Mouse (Mus musculus): Measurements from ENCODE around the gene Rbfox3. TPM values are rescaled to one million over a fixed set of nuclear protein-coding genes. Genes with fewer than 3 reads are reported as not detected.

Rbfox3 gene
- polyA plus RNA-seq, 1 experiment from 2014 or later: 1.5 TPM

- no peaks in the 10 kb centered on the region for H3K36me3 ChIP-seq
- no peak overlapping the region for H3K4me3 ChIP-seq
- H3K4me2 ChIP-seq: no peak overlapping the region
- ATAC-seq (ENCODE audit: insufficient number of reproducible peaks, insufficient read depth, low FRiP score, low TSS enrichment, low read depth): no peak
- H3K27me3 ChIP-seq: peaks cover 7% of the 10 kb centered on the region
- no peaks in the 10 kb centered on the region for H3K4me1 ChIP-seq
- H3K9ac ChIP-seq: no peak overlapping the region
- H3K9me3 ChIP-seq: no peaks in the 10 kb centered on the region
- H3K27ac ChIP-seq: no peak overlapping the region
- 81% methylated on average over 16 of the region's 16 CpGs for WGBS
Observed at GRCm38 (mm10) chr11:118890992-118891398, 20.4 kb downstream of the Rbfox3 start.

DNA sequence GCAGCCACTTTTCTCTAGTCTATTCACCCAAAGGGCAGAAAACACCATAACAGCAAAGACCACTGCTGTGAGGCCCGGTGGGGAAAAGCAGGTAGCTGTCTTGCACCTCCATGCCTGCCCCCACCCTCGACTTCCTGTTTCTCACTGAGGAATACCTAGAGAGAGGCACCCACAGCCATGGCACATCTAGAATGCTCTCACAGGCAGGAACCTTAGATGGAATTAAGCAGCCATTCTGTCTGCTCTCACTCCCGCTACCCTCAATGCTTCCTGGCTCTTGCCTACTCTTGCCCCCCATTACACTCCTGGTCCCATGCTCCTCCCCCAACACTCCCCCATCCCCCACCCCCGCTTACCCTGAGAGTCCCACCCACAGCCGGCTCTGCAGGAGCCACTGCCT is 20.9 kb downstream of the Rbfox3 start:
- no peak for ATAC-seq (ENCODE audit: insufficient number of reproducible peaks, insufficient read depth, low FRiP score, low TSS enrichment, low read depth)
- no peak overlapping the region for H3K27ac ChIP-seq
- H3K4me3 ChIP-seq: no peak overlapping the region
- no peaks in the 10 kb centered on the region for H3K36me3 ChIP-seq
- H3K4me1 ChIP-seq: no peaks in the 10 kb centered on the region
- peaks cover 7% of the 10 kb centered on the region for H3K27me3 ChIP-seq
- H3K9me3 ChIP-seq: no peaks in the 10 kb centered on the region
- H3K4me2 ChIP-seq: no peak overlapping the region
- no peak overlapping the region for H3K9ac ChIP-seq
- 55% methylated on average over 5 of the region's 5 CpGs for WGBS

DNA sequence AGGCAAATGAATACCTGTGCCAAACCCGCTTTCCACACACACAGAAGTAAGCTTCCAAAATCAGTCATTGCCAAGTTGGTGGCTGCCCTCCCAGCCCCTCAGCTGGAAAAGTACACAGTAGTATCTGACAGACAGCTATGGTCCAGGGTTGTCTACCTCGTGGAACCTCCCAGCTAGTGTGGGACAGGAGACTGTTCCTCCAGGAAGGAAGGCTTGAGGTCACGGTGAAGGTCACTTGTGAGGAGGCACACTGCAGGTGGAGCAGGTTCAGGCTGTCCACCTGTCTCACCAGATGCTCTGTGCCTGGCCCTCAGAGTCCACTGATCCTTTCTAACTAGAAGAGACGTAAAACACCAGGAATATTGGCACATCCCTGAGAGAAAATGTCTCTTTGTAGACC is 21.9 kb downstream of the Rbfox3 start:
- H3K9me3 ChIP-seq: no peaks in the 10 kb centered on the region
- no peaks in the 10 kb centered on the region for H3K36me3 ChIP-seq
- no peak overlapping the region for H3K27ac ChIP-seq
- H3K4me2 ChIP-seq: no peak overlapping the region
- H3K4me1 ChIP-seq: no peaks in the 10 kb centered on the region
- ATAC-seq (ENCODE audit: insufficient number of reproducible peaks, insufficient read depth, low FRiP score, low TSS enrichment, low read depth): no peak
- peaks cover 7% of the 10 kb centered on the region for H3K27me3 ChIP-seq
- WGBS: 73% methylated on average over 4 of the region's 4 CpGs
- no peak overlapping the region for H3K4me3 ChIP-seq
- no peak overlapping the region for H3K9ac ChIP-seq

- H3K4me1 ChIP-seq: no peaks in the 10 kb centered on the region
- H3K4me2 ChIP-seq: no peak overlapping the region
- no peaks in the 10 kb centered on the region for H3K9me3 ChIP-seq
- no peak overlapping the region for H3K9ac ChIP-seq
- no peak overlapping the region for H3K27ac ChIP-seq
- 79% methylated on average over 8 of the region's 8 CpGs for WGBS
- H3K4me3 ChIP-seq: no peak overlapping the region
- no peaks in the 10 kb centered on the region for H3K36me3 ChIP-seq
- peaks cover 7% of the 10 kb centered on the region for H3K27me3 ChIP-seq
- ATAC-seq (ENCODE audit: insufficient number of reproducible peaks, insufficient read depth, low FRiP score, low TSS enrichment, low read depth): no peak
Observed at GRCm38 (mm10) chr11:118888426-118888825, 23.0 kb downstream of the Rbfox3 start.

DNA sequence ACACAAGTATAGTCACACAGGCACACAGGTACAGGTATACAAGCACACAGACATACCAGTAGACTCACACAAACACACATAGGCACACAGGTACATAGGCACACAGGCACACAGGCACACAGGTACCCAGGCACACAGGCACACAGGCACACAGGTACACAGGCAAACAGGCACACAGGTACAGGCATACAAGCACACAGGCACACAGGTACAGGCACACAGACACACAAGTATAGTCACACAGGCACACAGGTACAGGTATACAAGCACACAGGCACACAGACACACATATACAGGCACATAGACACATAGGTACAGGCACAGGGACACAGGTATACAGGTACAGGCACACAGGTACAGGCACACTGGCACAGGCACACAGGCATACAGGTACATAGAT is 24.2 kb downstream of the Rbfox3 start:
- no peaks in the 10 kb centered on the region for H3K36me3 ChIP-seq
- H3K9ac ChIP-seq: no peak overlapping the region
- ATAC-seq (ENCODE audit: insufficient number of reproducible peaks, insufficient read depth, low FRiP score, low TSS enrichment, low read depth): no peak

GRCm38 (mm10) chr11:118886269-118886965 is 25.0 kb downstream of the Rbfox3 start:
- Histone ChIP-seq H3K9ac (no peak overlapping the region), H3K4me2 (no peak overlapping the region), H3K27me3 (peaks cover 12% of the 10 kb centered on the region), H3K4me3 (no peak overlapping the region), H3K4me1 (no peaks in the 10 kb centered on the region), H3K9me3 (no peaks in the 10 kb centered on the region), H3K27ac (no peak overlapping the region), H3K36me3 (no peaks in the 10 kb centered on the region)
- 87% methylated on average over 11 of the region's 11 CpGs for WGBS
- ATAC-seq (ENCODE audit: insufficient number of reproducible peaks, insufficient read depth, low FRiP score, low TSS enrichment, low read depth): no peak

More for the DNA sequence above, 24.2 kb downstream of the Rbfox3 start:
- H3K4me1 ChIP-seq: no peaks in the 10 kb centered on the region
- no peaks in the 10 kb centered on the region for H3K9me3 ChIP-seq
- peaks cover 12% of the 10 kb centered on the region for H3K27me3 ChIP-seq
- no peak overlapping the region for H3K4me3 ChIP-seq
- no peak overlapping the region for H3K27ac ChIP-seq
- H3K4me2 ChIP-seq: no peak overlapping the region

GRCm38 (mm10) chr11:118885604-118886003 is 25.8 kb downstream of the Rbfox3 start:
- 83% methylated on average over 8 of the region's 8 CpGs for WGBS
- Histone ChIP-seq H3K4me2 (no peak overlapping the region), H3K36me3 (no peaks in the 10 kb centered on the region), H3K27me3 (peaks cover 12% of the 10 kb centered on the region), H3K4me1 (no peaks in the 10 kb centered on the region), H3K9me3 (no peaks in the 10 kb centered on the region), H3K27ac (no peak overlapping the region), H3K4me3 (no peak overlapping the region), H3K9ac (no peak overlapping the region)
- no peak for ATAC-seq (ENCODE audit: insufficient number of reproducible peaks, insufficient read depth, low FRiP score, low TSS enrichment, low read depth)

DNA sequence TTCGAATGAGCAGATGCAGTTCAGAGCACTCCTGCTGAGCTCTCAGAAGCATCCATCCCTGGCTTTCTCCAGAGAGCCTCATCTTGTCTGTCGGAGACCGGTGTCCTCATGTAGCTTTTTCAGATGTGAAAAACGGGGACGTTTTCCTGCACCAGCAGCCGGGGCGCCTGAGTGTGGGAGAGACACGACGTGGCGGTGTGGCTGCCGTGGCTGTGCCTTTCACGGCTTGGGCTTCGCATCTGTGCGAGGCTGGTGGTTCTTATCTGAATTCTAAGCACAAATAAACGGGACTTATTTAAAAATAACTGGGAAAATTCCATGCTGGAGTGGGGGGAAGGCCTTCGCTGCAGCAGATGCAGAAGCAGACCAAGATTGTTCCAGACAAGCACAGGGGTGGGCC is 26.3 kb downstream of the Rbfox3 start:
- no peak overlapping the region for H3K9ac ChIP-seq
- WGBS: 87% methylated on average over 16 of the region's 16 CpGs
- H3K4me3 ChIP-seq: no peak overlapping the region
- no peaks in the 10 kb centered on the region for H3K36me3 ChIP-seq
- no peaks in the 10 kb centered on the region for H3K9me3 ChIP-seq
- no peaks in the 10 kb centered on the region for H3K4me1 ChIP-seq
- no peak overlapping the region for H3K4me2 ChIP-seq
- peaks cover 12% of the 10 kb centered on the region for H3K27me3 ChIP-seq
- H3K27ac ChIP-seq: no peak overlapping the region
- ATAC-seq (ENCODE audit: insufficient number of reproducible peaks, insufficient read depth, low FRiP score, low TSS enrichment, low read depth): no peak

DNA sequence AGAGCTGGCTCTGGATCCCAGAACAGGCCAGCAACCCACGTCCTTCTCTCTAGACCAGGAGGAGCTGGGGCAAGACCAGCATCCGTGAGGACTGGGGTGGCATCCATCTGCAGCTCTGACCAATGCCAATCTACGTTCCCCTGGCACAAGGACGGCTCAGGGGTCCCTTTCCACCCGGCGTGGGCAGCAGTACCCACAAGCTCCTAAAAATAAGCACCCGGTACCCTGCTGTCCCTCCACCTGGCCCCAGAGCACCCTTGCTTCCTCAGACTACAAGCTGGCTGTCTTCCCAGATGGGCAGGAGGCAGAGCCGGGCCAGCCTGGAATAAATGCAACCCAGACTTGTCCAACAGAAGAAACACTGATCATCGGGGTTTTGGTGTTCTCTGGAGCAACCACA is 28.3 kb downstream of the Rbfox3 start:
- Histone ChIP-seq H3K4me3 (no peak overlapping the region), H3K27me3 (peaks cover 5% of the 10 kb centered on the region), H3K4me2 (no peak overlapping the region), H3K27ac (no peak overlapping the region), H3K36me3 (no peaks in the 10 kb centered on the region), H3K9ac (no peak overlapping the region), H3K4me1 (no peaks in the 10 kb centered on the region), H3K9me3 (no peaks in the 10 kb centered on the region)
- WGBS: 80% methylated on average over 9 of the region's 9 CpGs
- no peak for ATAC-seq (ENCODE audit: insufficient number of reproducible peaks, insufficient read depth, low FRiP score, low TSS enrichment, low read depth)

- Histone ChIP-seq H3K9ac (no peak overlapping the region), H3K27me3 (peaks cover 5% of the 10 kb centered on the region), H3K4me1 (no peaks in the 10 kb centered on the region), H3K36me3 (no peaks in the 10 kb centered on the region), H3K9me3 (no peaks in the 10 kb centered on the region), H3K4me3 (no peak overlapping the region), H3K4me2 (no peak overlapping the region), H3K27ac (no peak overlapping the region)
- ATAC-seq (ENCODE audit: insufficient number of reproducible peaks, insufficient read depth, low FRiP score, low TSS enrichment, low read depth): no peak
- 19% methylated on average over 11 of the region's 11 CpGs for WGBS
Observed at GRCm38 (mm10) chr11:118881786-118882495, 29.5 kb downstream of the Rbfox3 start.

DNA sequence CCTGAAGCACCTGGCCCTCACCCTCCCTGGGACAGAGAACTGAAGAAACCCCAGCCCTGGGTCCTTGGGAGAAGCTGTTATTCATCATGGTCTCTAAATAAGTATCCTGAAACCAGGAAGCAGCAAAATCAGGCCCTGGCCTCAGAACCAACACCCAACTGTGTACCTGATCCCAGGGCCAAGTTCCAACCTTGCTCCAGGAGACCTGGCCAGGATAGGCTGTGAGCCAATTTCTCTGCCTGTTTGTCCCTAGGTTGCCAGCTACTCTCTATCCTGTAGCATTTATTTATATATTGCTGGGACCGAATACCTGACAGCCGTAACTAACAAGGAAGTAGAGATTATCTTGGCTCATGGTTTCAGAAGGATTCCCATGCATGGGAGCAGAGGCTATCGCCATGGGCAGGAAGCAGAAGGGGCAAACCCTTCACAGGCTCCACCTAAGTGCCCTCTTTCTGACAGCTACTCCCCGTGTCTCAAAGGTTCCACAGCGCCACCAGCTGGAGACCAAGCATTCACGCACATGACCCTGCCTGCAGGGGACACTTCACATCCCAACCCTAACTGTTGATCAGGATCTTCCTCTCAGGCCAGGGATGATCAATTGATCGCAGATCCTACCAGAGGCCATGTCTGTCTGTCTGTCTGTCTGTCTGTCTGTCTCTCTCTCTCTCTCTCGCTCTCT is 31.8 kb downstream of the Rbfox3 start:
- Histone ChIP-seq H3K27me3 (peaks cover 5% of the 10 kb centered on the region), H3K4me3 (no peak overlapping the region)

More for the DNA sequence above, 31.8 kb downstream of the Rbfox3 start:
- no peak for ATAC-seq (ENCODE audit: insufficient number of reproducible peaks, insufficient read depth, low FRiP score, low TSS enrichment, low read depth)
- Histone ChIP-seq H3K9ac (no peak overlapping the region), H3K4me2 (no peak overlapping the region), H3K4me1 (peaks cover 8% of the 10 kb centered on the region), H3K36me3 (no peaks in the 10 kb centered on the region), H3K27ac (no peak overlapping the region), H3K9me3 (no peaks in the 10 kb centered on the region)
- 90% methylated on average over 8 of the region's 8 CpGs for WGBS
